Mouse (Mus musculus): ENCODE results near the gene Plcz1.

Gene Plcz1

GRCm38 (mm10) chr6:140041357-140041756 lies at the start of gene Plcz1:
TSS of gene Plcz1 (minus strand) at chr6:140041457.
- no peak for DNase-seq (ENCODE audit: low spot score in 2 of 2)

- DNase-seq (ENCODE audit: low spot score in 2 of 2): no peak
These were observed 48.6 kb upstream of the Plcz1 start for GRCm38 (mm10) chr6:140089855-140090254.

GRCm38 (mm10) chr6:140081739-140082138 lies 40.5 kb upstream of the Plcz1 start:
- DNase-seq (ENCODE audit: low spot score in 2 of 2): no peak

GRCm38 (mm10) chr6:140080933-140081332 lies 39.7 kb upstream of the Plcz1 start:
- DNase-seq (ENCODE audit: low spot score in 2 of 2): no peak

GRCm38 (mm10) chr6:140069177-140069576 lies 27.9 kb upstream of the Plcz1 start:
- DNase-seq (ENCODE audit: low spot score in 2 of 2): no peak

GRCm38 (mm10) chr6:140054271-140054928 lies 13.1 kb upstream of the Plcz1 start:
- no peak for DNase-seq (ENCODE audit: low spot score in 2 of 2)

GRCm38 (mm10) chr6:140051476-140051875 lies 10.2 kb upstream of the Plcz1 start:
- DNase-seq (ENCODE audit: low spot score in 2 of 2): no peak

- no peak for DNase-seq (ENCODE audit: low spot score in 2 of 2)
These were observed 305 bp downstream of the Plcz1 start, which contains the start of gene Capza3 for GRCm38 (mm10) chr6:140040952-140041351. TSS of gene Capza3 (plus strand) at chr6:140041252.

GRCm38 (mm10) chr6:140024404-140024803 lies 16.9 kb downstream of the Plcz1 start:
- no peak for DNase-seq (ENCODE audit: low spot score in 2 of 2)

- DNase-seq (ENCODE audit: low spot score in 2 of 2): no peak
These were observed 36.1 kb downstream of the Plcz1 start for GRCm38 (mm10) chr6:140005181-140005580.

GRCm38 (mm10) chr6:139989597-139989996 lies 51.7 kb downstream of the Plcz1 start:
- no peak for DNase-seq (ENCODE audit: low spot score in 2 of 2)

GRCm38 (mm10) chr6:139989075-139989474 lies 52.2 kb downstream of the Plcz1 start:
- no peak for DNase-seq (ENCODE audit: low spot score in 2 of 2)

- DNase-seq (ENCODE audit: low spot score in 2 of 2): no peak
These were observed 54.7 kb downstream of the Plcz1 start for GRCm38 (mm10) chr6:139986564-139986963.

- DNase-seq (ENCODE audit: low spot score in 2 of 2): no peak
These were observed 57.2 kb downstream of the Plcz1 start for GRCm38 (mm10) chr6:139984069-139984468.

- DNase-seq (ENCODE audit: low spot score in 2 of 2): no peak
These were observed 60.2 kb downstream of the Plcz1 start for GRCm38 (mm10) chr6:139981061-139981460.

- no peak for DNase-seq (ENCODE audit: low spot score in 2 of 2)
These were observed 63.1 kb downstream of the Plcz1 start for GRCm38 (mm10) chr6:139978114-139978513.

GRCm38 (mm10) chr6:139974668-139975067 lies 66.6 kb downstream of the Plcz1 start:
- DNase-seq (ENCODE audit: low spot score in 2 of 2): no peak

- no peak for DNase-seq (ENCODE audit: low spot score in 2 of 2)
These were observed 69.5 kb downstream of the Plcz1 start for GRCm38 (mm10) chr6:139971608-139972298.

GRCm38 (mm10) chr6:139966684-139967083 lies 74.6 kb downstream of the Plcz1 start:
- DNase-seq (ENCODE audit: low spot score in 2 of 2): no peak

GRCm38 (mm10) chr6:139964895-139965294 lies 76.4 kb downstream of the Plcz1 start:
- DNase-seq (ENCODE audit: low spot score in 2 of 2): no peak

- no peak for DNase-seq (ENCODE audit: low spot score in 2 of 2)
These were observed 77.5 kb downstream of the Plcz1 start for GRCm38 (mm10) chr6:139963775-139964174.

GRCm38 (mm10) chr6:139957531-139958241 lies 83.6 kb downstream of the Plcz1 start:
- no peak for DNase-seq (ENCODE audit: low spot score in 2 of 2)

GRCm38 (mm10) chr6:139953596-139953995 lies 87.7 kb downstream of the Plcz1 start:
- DNase-seq (ENCODE audit: low spot score in 2 of 2): no peak
